8 mouse cellular contexts compared by ENCODE assay signal in genomic region chr2:30265767-30266253, GRCm38 (mm10). TPM values are rescaled to one million over a fixed set of nuclear protein-coding genes. Genes with fewer than 3 reads are reported as not detected.
DNase-seq lines count a peak whose midpoint lies in the region; ATAC-seq lines count a peak whose summit lies in the region.

Phyhd1 (plus strand) TSS chr2:30266203.

- H3K4me3 ChIP-seq in intestine, embryonic 16.5 days (ENCODE audit: low read length) = peak within 1 kb of the TSS; percentile 23
- H3K4me3 ChIP-seq in midbrain, embryonic 11.5 days (ENCODE audit: low read depth, low read length) = no peak within 1 kb of the TSS

- DNase-seq in retina, postnatal 1 day = peak; percentile 30
- DNase-seq in retina, embryonic 14.5 days (ENCODE audit: low spot score) = no peak
- peak; percentile 69 to 76 for DNase-seq in cerebellum, postnatal 14 days
- DNase-seq in gastrocnemius, postnatal 36 days = peak; percentile 75 to 78
- peak; percentile 68 to 71 for DNase-seq in left cerebral cortex, postnatal 10 days (ENCODE audit: extremely low spot score in 1 of 2, low spot score in 2 of 2)
- no peak for DNase-seq in midbrain, embryonic 11.5 days (ENCODE audit: low spot score, missing footprints)
- DNase-seq in thymus, postnatal 14 days = no peak

- H3K36me3 ChIP-seq in intestine, embryonic 16.5 days (ENCODE audit: control insufficient read depth, insufficient read depth, low read length) = peaks cover 7% of the 10 kb centered on the region; the same call in 1 of the 2 replicates
- H3K36me3 ChIP-seq in midbrain, embryonic 11.5 days (ENCODE audit: control insufficient read depth, insufficient read depth, low read length) = peaks cover 18% of the 10 kb centered on the region

- peak within 1 kb of the TSS; percentile 50 for H3K9ac ChIP-seq in intestine, embryonic 16.5 days (ENCODE audit: low read depth, low read length)
- H3K9ac ChIP-seq in midbrain, embryonic 11.5 days (ENCODE audit: low read length) = no peak within 1 kb of the TSS

- no peaks in the 10 kb centered on the region for H3K27me3 ChIP-seq in intestine, embryonic 16.5 days (replicated peaks; ENCODE audit: control insufficient read depth, insufficient read depth, low read length)
- H3K27me3 ChIP-seq in midbrain, embryonic 11.5 days (ENCODE audit: control insufficient read depth, insufficient read depth, low read length) = no peaks in the 10 kb centered on the region

- no peaks in the 10 kb centered on the region for H3K9me3 ChIP-seq in intestine, embryonic 16.5 days (ENCODE audit: control insufficient read depth, low read length)
- no peaks in the 10 kb centered on the region for H3K9me3 ChIP-seq in midbrain, embryonic 11.5 days (ENCODE audit: control insufficient read depth, low read length)

- H3K4me1 ChIP-seq in intestine, embryonic 16.5 days (ENCODE audit: control insufficient read depth, insufficient read depth, low read length) = peaks cover 37% of the 10 kb centered on the region
- H3K4me1 ChIP-seq in midbrain, embryonic 11.5 days (ENCODE audit: control insufficient read depth, insufficient read depth, low read length) = peaks cover 7% of the 10 kb centered on the region

- H3K27ac ChIP-seq in intestine, embryonic 16.5 days (ENCODE audit: low read length) = peak within 1 kb of the TSS; percentile 92
- H3K27ac ChIP-seq in midbrain, embryonic 11.5 days (ENCODE audit: low read depth, low read length) = peak within 1 kb of the TSS; percentile 11; the same call in 1 of the 2 replicates

- WGBS in intestine, embryonic 16.5 days = 47% methylated on average over 5 of the region's 5 CpGs
- WGBS in midbrain, embryonic 11.5 days = 45% methylated on average over 5 of the region's 5 CpGs

- peak; percentile 32; the same call in 1 of the 2 replicates for ATAC-seq in intestine, embryonic 16.5 days
- ATAC-seq in midbrain, embryonic 11.5 days (ENCODE audit: low FRiP score) = no peak

- intact Hi-C loops in gastrocnemius, postnatal 36 days (cut with DNase I) = no loop called here
- intact Hi-C loops in left cerebral cortex, postnatal 10 days (cut with DNase I) = loop anchor here (5.0 kb wide), 1 partner anchor 84 kb away; no protein-coding TSS in a partner anchor

- peak within 1 kb of the TSS; percentile 34 for H3K4me2 ChIP-seq in intestine, embryonic 16.5 days (ENCODE audit: low read depth, low read length)
- H3K4me2 ChIP-seq in midbrain, embryonic 11.5 days = peak within 1 kb of the TSS; percentile 2; the same call in 1 of the 2 replicates

RNA-seq across cellular contexts. Expression of gene Phyhd1, which starts in this region (rescaled TPM):
- total RNA-seq in gastrocnemius, postnatal 36 days (2021) = 10 to 100 TPM; 18.6 to 20.1 TPM
- polyA plus RNA-seq in intestine, embryonic 16.5 days (2015; fragmentation: Nextera tagmentation; extraction: Ambion mirVana) = 10.5 and 10.8 TPM in 2 replicates
- 10 to 100 TPM; 14.2 to 14.6 TPM for total RNA-seq in left cerebral cortex, postnatal 10 days (2021)
- 2.9 and 3.5 TPM in 2 replicates for polyA plus RNA-seq in midbrain, embryonic 11.5 days (2014; fragmentation: Nextera tagmentation; extraction: Ambion mirVana)

Comparison
In these comparisons a context has a peak if more than half of its experiments do, and no peak if none do; other contexts are left out.
1. DNase-seq: peak in retina, postnatal 1 day (single experiment), cerebellum, postnatal 14 days (2 of 2), gastrocnemius, postnatal 36 days (2 of 2) and left cerebral cortex, postnatal 10 days (2 of 2); none in retina, embryonic 14.5 days (single experiment), midbrain, embryonic 11.5 days (single experiment) and thymus, postnatal 14 days (single experiment).